Mouse (Mus musculus) v-Abl transformed pro-B cells (cell line): ENCODE measurements around the gene Rasgef1b.

Experiments used
- in situ Hi-C, 2 experiments: fragments of 400-800 bp; cut with MboI; formaldehyde crosslinking; loops; one replicate each; pipeline ENCODE4 v1.15.1; 2025; ENCODE audit not compliant: unreplicated experiment in 2 of 2

Rasgef1b gene

DNA sequence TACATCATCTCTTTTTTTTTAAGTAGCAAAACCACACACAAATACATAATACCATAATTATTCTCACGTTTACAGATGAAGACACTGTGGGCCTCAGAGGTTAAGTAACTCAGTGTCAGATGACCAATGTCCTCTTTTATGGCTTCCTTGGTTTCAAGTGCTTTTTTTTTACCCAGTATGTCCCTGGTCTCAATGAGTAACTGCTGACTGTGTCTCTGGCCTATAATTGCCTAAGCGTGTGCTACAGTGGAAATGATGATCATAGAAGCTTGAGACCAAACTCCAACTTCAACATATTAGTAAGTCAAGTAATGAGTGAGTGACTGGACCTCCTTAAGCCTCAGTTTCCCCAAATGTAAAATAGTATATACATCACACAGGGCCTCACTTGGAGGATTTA, 347.2 kb downstream of the Rasgef1b start:
- in situ Hi-C loops, result no loop called here

DNA sequence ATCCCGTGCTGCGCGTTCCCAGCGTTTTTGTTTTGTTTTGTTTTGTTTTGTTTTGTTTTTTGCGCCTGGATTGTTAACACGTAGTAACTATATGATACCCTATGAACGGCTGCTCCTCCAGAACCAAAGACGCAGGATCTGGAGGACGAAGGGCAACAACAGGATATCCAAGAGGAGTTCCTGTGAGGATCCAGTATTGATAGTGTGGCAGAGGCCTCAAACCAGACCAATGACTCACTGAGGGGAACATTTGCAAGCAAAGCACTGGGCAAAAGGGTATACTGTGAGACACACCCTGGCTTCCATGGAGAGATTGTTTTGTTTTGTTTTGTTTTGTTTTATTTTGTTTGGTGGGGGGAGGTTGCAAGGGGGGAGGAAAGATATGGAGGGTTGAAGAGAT, 348.0 kb downstream of the Rasgef1b start:
- in situ Hi-C loops, result no loop called here

GRCm38 (mm10) chr5:99380166-99380565, 348.7 kb downstream of the Rasgef1b start:
- in situ Hi-C loops, result no loop called here

DNA sequence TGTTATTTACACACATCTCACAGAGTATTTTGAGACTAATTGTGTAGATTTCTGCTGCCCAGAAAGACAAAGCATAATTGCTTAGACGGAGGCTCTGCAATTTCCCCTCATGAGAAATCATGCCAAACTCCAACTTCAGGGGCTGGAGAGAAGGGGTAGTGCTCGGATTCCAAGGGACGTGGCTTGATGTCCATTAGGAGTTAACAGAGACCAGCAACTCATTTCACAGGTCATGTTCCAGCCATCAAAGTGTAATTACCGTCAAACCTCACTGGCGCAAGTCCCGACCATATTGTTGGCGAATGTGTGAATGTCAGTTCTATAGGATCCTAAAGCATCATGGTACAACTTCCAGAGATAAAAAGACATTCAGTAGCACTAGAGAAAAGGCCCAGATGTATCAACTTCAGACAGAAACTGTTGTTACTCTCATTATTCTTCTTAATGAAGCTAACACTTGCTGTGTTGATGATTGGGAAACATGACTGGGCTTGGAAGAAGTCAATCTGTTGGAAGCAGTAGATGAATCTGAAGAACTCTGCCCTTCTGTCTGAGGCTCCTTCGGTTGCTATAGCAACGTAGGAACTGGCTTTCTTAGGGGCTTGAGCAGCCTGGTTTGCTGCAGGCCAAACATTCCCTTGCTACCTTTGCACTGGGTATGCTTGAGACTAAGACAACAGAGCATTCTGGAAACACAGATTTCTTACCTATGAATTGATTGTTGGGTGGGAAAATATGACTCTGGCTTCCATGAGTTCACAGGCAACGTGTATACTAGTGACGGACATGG, 350.2 kb downstream of the Rasgef1b start:
- in situ Hi-C loops, result no loop called here

DNA sequence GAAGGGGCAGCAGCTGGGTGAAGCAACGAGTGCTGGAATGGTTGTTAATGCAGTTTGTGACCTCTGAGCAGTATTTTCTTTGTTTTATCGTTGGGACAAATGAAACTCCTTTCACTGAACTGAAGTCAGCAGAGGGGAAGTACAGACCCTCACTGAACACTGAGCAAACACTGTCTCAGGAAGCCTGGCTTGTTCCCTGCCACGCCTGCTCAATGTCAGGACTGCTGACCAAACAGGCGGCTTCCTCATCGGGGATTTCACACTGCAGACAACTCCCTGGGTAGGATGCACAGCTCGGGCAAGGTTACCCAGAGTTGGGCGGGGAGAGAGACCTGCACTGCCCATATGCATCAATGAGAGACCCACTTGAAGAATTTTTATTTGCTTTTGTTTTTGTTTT, 353.1 kb downstream of the Rasgef1b start:
- in situ Hi-C loops, result no loop called here

DNA sequence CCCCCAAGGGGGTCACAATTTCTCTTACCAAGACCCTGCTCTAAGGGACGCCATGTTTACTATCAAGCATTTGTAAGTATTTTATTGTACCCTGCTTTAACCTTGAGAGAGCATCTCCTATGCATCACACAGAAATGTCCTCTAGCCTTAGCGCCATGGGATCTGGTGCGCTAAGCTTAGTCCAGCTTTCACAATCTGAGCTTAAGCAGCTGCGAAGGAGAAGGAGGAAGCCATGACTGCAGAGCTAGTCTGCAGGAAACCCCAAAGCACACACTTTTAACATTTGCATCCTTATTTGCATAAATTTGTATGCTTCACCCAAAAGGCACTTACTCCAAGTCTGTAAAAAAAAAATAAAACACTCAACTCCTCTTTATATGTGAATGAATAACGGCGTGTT, 354.4 kb downstream of the Rasgef1b start:
- in situ Hi-C loops, result no loop called here

DNA sequence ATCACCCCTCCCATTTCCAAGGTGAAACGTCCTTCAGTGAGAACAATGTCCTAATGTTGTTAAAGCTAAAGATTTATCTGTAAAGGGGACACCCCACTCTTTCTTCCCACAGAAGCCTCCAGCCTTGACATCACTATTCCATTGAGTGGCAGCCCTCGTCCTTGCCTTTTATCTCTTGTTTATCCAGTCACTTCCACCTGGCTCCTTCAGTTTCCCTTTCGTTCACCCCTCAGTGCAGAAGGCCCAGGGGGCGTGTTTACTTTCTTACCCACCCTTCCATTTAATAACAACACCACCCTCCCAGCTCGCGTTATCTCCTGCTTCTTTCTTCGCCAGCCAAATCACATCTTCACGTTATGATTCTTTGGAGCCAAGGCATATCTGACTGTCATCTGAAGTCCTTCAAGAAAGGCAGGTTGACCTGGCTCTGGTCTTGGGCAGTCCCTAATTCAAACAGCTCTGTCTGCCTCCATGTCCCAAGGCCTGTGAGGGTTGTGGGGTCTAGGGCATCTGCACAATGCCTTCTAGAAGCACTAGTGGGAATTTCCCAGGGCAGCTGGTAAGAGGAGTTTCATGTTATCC, 355.2 kb downstream of the Rasgef1b start:
- in situ Hi-C loops, result no loop called here

- in situ Hi-C loops, result no loop called here
These were observed 358.2 kb downstream of the Rasgef1b start for GRCm38 (mm10) chr5:99370636-99371035.

DNA sequence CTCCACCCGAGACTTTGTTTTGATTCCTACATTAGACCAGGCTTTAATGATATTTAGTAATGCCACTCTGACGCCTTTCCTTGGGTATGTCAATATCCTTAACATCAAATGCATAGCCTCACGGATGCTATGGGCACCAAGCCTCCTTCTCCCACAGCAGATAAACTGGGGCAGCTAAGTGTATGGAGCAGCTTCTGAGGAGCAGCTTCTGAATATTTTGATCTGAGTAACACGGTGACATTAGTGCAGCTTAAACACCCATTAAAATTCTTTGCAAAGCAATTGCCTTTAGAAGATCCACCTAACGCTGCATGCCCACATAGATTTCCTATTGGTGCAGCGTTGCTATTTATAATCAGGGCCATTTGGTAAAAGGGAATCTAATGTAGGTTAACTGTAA, 359.6 kb downstream of the Rasgef1b start:
- in situ Hi-C loops, result no loop called here

DNA sequence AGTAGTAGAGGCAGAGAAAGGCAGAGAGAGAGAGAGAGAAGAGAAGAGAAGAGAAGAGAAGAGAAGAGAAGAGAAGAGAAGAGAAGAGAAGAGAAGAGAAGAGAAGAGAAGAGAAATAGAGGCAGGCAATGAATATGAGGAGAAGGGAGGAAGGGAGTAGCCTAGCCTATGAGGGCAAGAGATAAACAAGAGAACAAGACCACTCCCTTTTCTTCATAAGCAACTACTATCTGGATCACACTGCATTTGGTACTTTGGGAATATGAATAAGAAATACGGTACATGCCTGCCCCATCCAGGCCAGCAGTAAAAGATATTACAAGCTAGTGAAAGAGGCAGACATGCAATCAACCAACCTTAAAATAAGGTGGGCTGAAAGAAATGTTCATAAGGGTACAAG, 360.2 kb downstream of the Rasgef1b start:
- in situ Hi-C loops, result no loop called here

- in situ Hi-C loops, result no loop called here
These were observed 368.3 kb downstream of the Rasgef1b start for GRCm38 (mm10) chr5:99360531-99360930.

DNA sequence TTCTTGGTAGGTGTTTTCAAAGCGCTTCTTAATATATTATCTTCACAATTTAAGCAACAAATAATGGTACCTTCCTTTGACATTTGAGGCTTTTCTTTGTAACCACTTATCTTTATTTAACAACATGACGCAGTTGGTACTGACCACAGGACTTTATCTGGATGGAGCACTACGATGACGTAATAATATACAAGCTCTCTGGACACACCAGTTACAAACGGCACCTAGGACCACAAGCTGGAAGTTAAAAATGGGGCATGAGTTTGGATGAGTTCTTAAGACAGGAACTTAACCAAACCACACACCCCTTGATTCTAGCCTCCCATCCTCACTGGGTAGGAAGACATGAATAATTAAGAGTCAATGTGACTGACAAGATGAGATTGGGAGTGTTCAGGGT, 369.6 kb downstream of the Rasgef1b start:
- in situ Hi-C loops, result no loop called here

DNA sequence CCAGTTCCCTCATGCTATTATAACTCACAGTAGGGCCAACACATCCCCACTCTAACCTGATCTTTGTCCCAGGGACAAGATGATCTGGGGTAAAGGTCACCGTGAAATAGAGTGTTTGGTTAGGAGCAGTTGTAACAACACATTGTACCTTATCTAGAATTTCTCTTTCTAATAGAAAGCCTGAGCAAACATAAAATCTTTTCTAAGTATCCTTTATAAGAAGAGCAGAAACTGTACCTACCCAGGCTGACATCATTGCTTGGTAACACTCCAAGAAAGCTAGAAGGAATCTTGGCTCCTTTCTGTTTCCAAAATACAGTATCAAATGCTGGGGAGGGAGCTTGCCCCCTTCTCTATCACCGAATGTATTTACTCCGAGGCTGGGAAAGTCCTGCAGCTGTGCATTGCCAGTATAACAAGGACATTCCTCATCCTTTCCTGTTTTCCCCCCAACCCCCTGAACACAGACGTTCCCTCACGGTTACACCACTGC, 374.2 kb downstream of the Rasgef1b start:
- in situ Hi-C loops, result no loop called here

- in situ Hi-C loops, result no loop called here
These were observed 378.8 kb downstream of the Rasgef1b start for GRCm38 (mm10) chr5:99350030-99350429.

- in situ Hi-C loops, result no loop called here
These were observed 380.5 kb downstream of the Rasgef1b start for GRCm38 (mm10) chr5:99348257-99348849.

DNA sequence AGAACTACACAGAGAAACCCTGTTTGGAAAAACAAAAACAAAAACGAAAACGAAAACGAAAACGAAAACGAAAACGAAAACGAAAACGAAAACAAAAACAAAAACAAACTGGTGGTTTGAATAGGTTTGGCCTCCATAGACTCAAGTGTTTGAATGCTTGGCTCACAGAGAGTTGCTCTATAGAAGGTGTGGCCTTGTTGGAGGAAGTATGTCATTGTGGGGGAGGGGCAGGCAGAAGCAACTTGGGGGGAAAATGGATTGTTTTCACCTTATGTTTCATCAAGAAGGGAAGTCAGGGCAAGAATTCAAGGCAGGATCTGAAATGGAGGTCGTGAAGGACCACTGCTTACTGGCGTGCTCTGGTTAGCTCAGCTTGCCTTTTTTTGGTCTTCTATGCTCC, 386.3 kb downstream of the Rasgef1b start:
- in situ Hi-C loops, result no loop called here

- in situ Hi-C loops, result no loop called here
These were observed 388.4 kb downstream of the Rasgef1b start for GRCm38 (mm10) chr5:99340311-99340989.

DNA sequence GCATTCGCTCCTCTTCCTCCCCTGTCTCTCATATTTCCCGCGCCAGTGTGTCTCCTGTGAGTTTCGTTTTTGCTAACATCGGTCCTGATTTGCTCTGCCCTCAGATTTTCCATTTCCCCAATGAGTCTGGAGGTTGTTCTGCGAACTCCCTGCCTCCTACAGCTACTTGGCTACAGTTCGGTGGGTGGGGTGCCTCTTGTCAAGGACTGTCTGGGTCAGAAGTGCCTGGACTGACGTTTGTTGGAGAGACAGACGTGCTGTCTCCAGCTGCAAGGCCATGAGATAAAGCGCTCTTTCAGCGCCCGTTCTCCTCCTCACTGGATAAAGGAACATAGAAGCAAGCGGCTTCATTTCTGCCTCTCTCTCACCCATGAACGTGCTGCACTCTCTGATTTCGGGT, 389.1 kb downstream of the Rasgef1b start:
- in situ Hi-C loops, result no loop called here

- in situ Hi-C loops, result no loop called here
These were observed 390.0 kb downstream of the Rasgef1b start for GRCm38 (mm10) chr5:99338826-99339225.

GRCm38 (mm10) chr5:99336427-99336826, 392.4 kb downstream of the Rasgef1b start:
- in situ Hi-C loops, result no loop called here

DNA sequence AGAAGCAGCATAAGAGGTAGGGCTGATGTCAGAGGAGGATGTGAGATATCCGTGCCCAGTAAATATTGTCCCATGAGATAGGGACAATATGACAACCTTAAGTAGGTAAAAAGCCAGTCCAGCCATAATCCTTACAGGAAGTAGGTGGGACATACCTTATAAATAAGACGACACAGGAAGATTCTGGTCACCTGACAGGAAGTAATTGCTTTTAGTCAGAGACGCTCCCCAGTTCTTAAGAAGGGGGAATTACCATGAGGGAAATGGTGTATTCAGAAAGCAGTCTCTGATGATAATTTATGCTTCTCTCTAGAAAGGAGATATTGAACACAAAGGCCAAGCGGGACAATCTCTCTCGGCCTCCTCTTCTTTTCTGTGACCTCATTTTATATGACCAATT, 394.8 kb downstream of the Rasgef1b start:
- in situ Hi-C loops, result no loop called here
